Mouse (Mus musculus) heart, adult 2 months (tissue): ENCODE measurements around the gene Mta1.

ENCODE experiments used
- CTCF ChIP-seq: fragments of 200-600 bp; IDR thresholded peaks from 2 replicates; pipeline ENCODE4 v1.8.1; 2022; ENCODE audit warnings: antibody characterized with exemption, mild to moderate bottlenecking, moderate library complexity
- EP300 ChIP-seq: fragments of 200-500 bp; IDR thresholded peaks from 2 replicates; pipeline ENCODE4 v1.6.1; 2011; ENCODE audit warnings: low read depth, low read length, control low read depth; ENCODE audit not compliant: insufficient read depth
- POLR2A ChIP-seq: fragments of 200-500 bp; IDR thresholded peaks from 2 replicates; pipeline ENCODE4 v1.6.1; 2011; ENCODE audit warnings: mild to moderate bottlenecking, low read depth, low read length, control low read depth; ENCODE audit not compliant: insufficient read depth

DNA sequence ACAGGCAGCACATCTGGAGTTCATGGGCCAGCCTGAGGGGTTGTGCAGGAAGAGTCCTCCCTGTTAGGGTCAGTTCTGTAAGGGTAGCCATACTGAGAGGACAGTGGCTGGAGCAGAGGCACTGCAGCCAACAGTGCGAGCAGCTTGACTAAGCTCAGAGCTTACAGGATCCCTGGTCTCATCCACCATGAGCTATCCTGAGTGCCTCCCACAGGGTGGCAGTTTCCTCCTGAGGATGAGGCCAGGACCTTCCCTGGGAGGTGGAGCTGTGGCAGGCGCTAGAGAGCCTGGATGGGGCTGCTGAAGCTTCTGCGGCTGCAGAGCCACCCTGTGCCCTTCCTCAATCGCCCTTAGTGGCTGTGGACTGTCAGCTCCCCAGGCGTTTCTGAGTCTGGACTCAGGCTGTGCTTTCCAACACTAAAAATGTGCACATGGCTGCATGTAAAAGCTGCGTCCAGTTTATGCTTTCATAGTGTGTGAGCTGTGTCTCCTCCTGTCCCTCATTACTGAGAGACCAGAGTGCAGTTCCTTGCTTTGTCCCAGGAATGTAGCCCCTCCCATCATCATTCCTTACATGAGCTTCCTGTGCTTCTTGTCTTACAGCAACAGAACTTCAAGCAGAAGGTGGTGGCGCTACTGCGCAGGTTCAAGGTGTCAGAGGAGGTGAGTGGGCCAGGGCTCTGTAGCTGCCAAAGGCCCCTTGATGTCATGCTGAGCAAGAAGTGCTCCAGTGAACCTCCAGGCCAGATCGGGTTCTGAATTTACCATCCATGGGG, 46.3 kb upstream of the Mta1 start:
- TF ChIP-seq CTCF, result no peak
- TF ChIP-seq POLR2A, result no peak
- TF ChIP-seq EP300, result no peak
